Mouse (Mus musculus) layer of hippocampus, adult 9-11 months (tissue): Measurements from ENCODE around the gene Naif1.

ENCODE experiments used
- DNase-seq: peaks from one replicate; pipeline ENCODE4 v3.0.0; 2022

The Naif1 gene

GRCm38 (mm10) chr2:32503588-32503987, 53.3 kb downstream of the Naif1 start:
- DNase-seq: no peak

GRCm38 (mm10) chr2:32505536-32505935, 55.3 kb downstream of the Naif1 start:
- DNase-seq: no peak
